Comparison of ENCODE assay signal across 30 mouse cellular contexts in genomic region chr6:141134176-141134575, GRCm38 (mm10).
DNase-seq lines count a peak whose midpoint lies in the region; ATAC-seq and TF ChIP-seq lines count a peak whose summit lies in the region.
"Had no signal": no experiment of that assay in that cellular context is flagged by ENCODE, and none has a peak within 500 bp of the region (broad histone marks: within the 10 kb centered on the region; RNA-seq: fewer than 3 reads in every experiment).

No protein-coding gene starts in this region.

- H3K4me1 ChIP-seq in embryonic facial prominence, embryonic 11.5 days (ENCODE audit: control insufficient read depth, insufficient read depth, low read length), result no peaks in the 10 kb centered on the region
- H3K4me1 ChIP-seq in embryonic facial prominence, embryonic 10.5 days, result 0 out of 2 replicates have a peak, but pooled peaks cover 2% of the 10 kb centered on the region
- no peaks in the 10 kb centered on the region for H3K4me1 ChIP-seq in thymus, adult 2 months (replicated peaks; ENCODE audit: control insufficient read depth, insufficient read depth, low read length)
- H3K4me1 ChIP-seq: heart, embryonic 10.5 days had no signal

- no peaks in the 10 kb centered on the region for H3K27me3 ChIP-seq in embryonic facial prominence, embryonic 11.5 days (ENCODE audit: control insufficient read depth, insufficient read depth, low read length)
- no peaks in the 10 kb centered on the region for H3K27me3 ChIP-seq in embryonic facial prominence, embryonic 10.5 days (replicated peaks; ENCODE audit: low read depth, poor library complexity, severe bottlenecking)
- no peaks in the 10 kb centered on the region for H3K27me3 ChIP-seq in thymus, adult 2 months (ENCODE audit: control insufficient read depth, insufficient read depth, low read length)
- H3K27me3 ChIP-seq: embryonic facial prominence, embryonic 13.5 days; heart, embryonic 13.5 days had no signal

- no peak for ATAC-seq in embryonic facial prominence, embryonic 11.5 days (replicated peaks; ENCODE audit: insufficient number of reproducible peaks, low FRiP score, low TSS enrichment, low read depth)
- ATAC-seq: activated CD4-positive, CD25-positive, alpha-beta regulatory T cell, adult 4 months; CD4-positive, CD25-positive, alpha-beta regulatory T cell, adult 4 months; forebrain, embryonic 14.5 days; forebrain, postnatal 0 days; hindbrain, postnatal 0 days; inflammation-experienced regulatory T-cells, adult 6 months; intestine, embryonic 16.5 days had no signal

- H3K36me3 ChIP-seq in embryonic facial prominence, embryonic 11.5 days (replicated peaks; ENCODE audit: control insufficient read depth, insufficient read depth, low read depth, low read length), result no peaks in the 10 kb centered on the region
- no peaks in the 10 kb centered on the region for H3K36me3 ChIP-seq in embryonic facial prominence, embryonic 10.5 days (replicated peaks)
- no peaks in the 10 kb centered on the region for H3K36me3 ChIP-seq in thymus, adult 2 months (ENCODE audit: control insufficient read depth, insufficient read depth, low read length)
- H3K36me3 ChIP-seq: embryonic facial prominence, embryonic 13.5 days; heart, embryonic 10.5 days; heart, embryonic 13.5 days had no signal

- H3K27ac ChIP-seq in embryonic facial prominence, embryonic 11.5 days (replicated peaks; ENCODE audit: low read depth, low read length), result no peak overlapping the region
- no peak overlapping the region for H3K27ac ChIP-seq in embryonic facial prominence, embryonic 10.5 days (replicated peaks)
- no peak overlapping the region for H3K27ac ChIP-seq in thymus, adult 2 months (ENCODE audit: control insufficient read depth, insufficient read depth, low read length)
- H3K27ac ChIP-seq: embryonic facial prominence, embryonic 13.5 days; gastrocnemius, adult 2 months; heart, adult 2 months; heart, embryonic 10.5 days; heart, embryonic 13.5 days; hindbrain, embryonic 14.5 days; hindbrain, postnatal 0 days had no signal

- no peak for TF ChIP-seq CTCF in brain, embryonic 14.5 days (IDR thresholded peaks at IDR 0.05; ENCODE audit: borderline replicate concordance, extremely low read depth, insufficient read depth, insufficient read length)
- no peak for TF ChIP-seq CTCF in thymus, adult 2 months (IDR thresholded peaks at IDR 0.05; ENCODE audit: borderline replicate concordance, control insufficient read depth, extremely low read depth, insufficient read depth, low read length, poor library complexity)

- 62% methylated on average over 6 of the region's 6 CpGs for whole genome bisulfite sequencing in embryonic facial prominence, embryonic 11.5 days
- WGBS in embryonic facial prominence, embryonic 10.5 days, result 76% methylated on average over 6 of the region's 6 CpGs
- 88% methylated on average over 6 of the region's 6 CpGs for WGBS in thymus, adult 2 months

- H3K9ac ChIP-seq in embryonic facial prominence, embryonic 11.5 days (replicated peaks; ENCODE audit: low read length), result no peak overlapping the region
- H3K9ac ChIP-seq: embryonic facial prominence, embryonic 13.5 days; forebrain, postnatal 0 days; heart, embryonic 13.5 days; hindbrain, embryonic 14.5 days had no signal

- H3K9me3 ChIP-seq in embryonic facial prominence, embryonic 11.5 days (replicated peaks; ENCODE audit: control insufficient read depth, low read length), result no peaks in the 10 kb centered on the region
- no peaks in the 10 kb centered on the region for H3K9me3 ChIP-seq in embryonic facial prominence, embryonic 10.5 days
- H3K9me3 ChIP-seq: embryonic facial prominence, embryonic 13.5 days; heart, embryonic 10.5 days; heart, embryonic 13.5 days had no signal

- no peak for TF ChIP-seq POLR2A in brain, embryonic 14.5 days (IDR thresholded peaks at IDR 0.05; ENCODE audit: borderline replicate concordance, extremely low read depth, insufficient read depth, insufficient read length, poor library complexity, severe bottlenecking)
- no peak for TF ChIP-seq POLR2A in thymus, adult 2 months (IDR thresholded peaks at IDR 0.05; ENCODE audit: control insufficient read depth, extremely low read depth, insufficient read depth, low read length, poor library complexity)

- peak; percentile 19 for DNase-seq in embryonic facial prominence, embryonic 11.5 days (ENCODE audit: low spot score)
- no peak for DNase-seq in embryonic facial prominence, embryonic 10.5 days (ENCODE audit: low spot score)
- peak; percentile 54 for DNase-seq in NIH3T3 (ENCODE audit: low read depth)
- DNase-seq in brain, embryonic 14.5 days (ENCODE audit: low read depth), result peak; percentile 8
- DNase-seq in fibroblast of lung, adult 2 months (ENCODE audit: low read depth), result peak; percentile 29
- DNase-seq in adrenal gland, postnatal 25 days, result no peak
- DNase-seq in spleen, postnatal 14 days (ENCODE audit: low spot score in 2 of 2), result no peak
- no peak for DNase-seq in thymus, adult 2 months
- DNase-seq: adrenal gland, adult 8-10 months; adrenal gland, postnatal 36 days; cerebellum, adult 11 months; cerebellum, adult 2 months; cerebellum, adult 9-11 months; cerebellum, postnatal 25 days; forebrain, postnatal 0 days; gastrocnemius, adult 2 months; gastrocnemius, postnatal 25 days; heart, adult 2 months; heart, postnatal 14 days; heart, postnatal 4 days had no signal

- no peak overlapping the region for H3K4me2 ChIP-seq in embryonic facial prominence, embryonic 11.5 days (ENCODE audit: low read depth, low read length)
- H3K4me2 ChIP-seq: embryonic facial prominence, embryonic 13.5 days; heart, embryonic 13.5 days; hindbrain, embryonic 14.5 days had no signal

- no peak overlapping the region for H3K4me3 ChIP-seq in embryonic facial prominence, embryonic 11.5 days (ENCODE audit: low read depth, low read length)
- no peak overlapping the region for H3K4me3 ChIP-seq in embryonic facial prominence, embryonic 10.5 days
- no peak overlapping the region for H3K4me3 ChIP-seq in thymus, adult 2 months (ENCODE audit: control insufficient read depth, insufficient read depth, low read length)
- H3K4me3 ChIP-seq: embryonic facial prominence, embryonic 13.5 days; gastrocnemius, adult 2 months; heart, adult 2 months; heart, embryonic 10.5 days; heart, embryonic 13.5 days had no signal

Comparison
In these comparisons a context has a peak if more than half of its experiments do, and no peak if none do; other contexts are left out.
1. DNase-seq: peak in embryonic facial prominence, embryonic 11.5 days (single experiment), NIH3T3 (single experiment), brain, embryonic 14.5 days (single experiment) and fibroblast of lung, adult 2 months (single experiment); none in embryonic facial prominence, embryonic 10.5 days (single experiment), adrenal gland, postnatal 25 days (single experiment), spleen, postnatal 14 days (0 of 2) and thymus, adult 2 months (single experiment).